In the genomic region with DNA sequence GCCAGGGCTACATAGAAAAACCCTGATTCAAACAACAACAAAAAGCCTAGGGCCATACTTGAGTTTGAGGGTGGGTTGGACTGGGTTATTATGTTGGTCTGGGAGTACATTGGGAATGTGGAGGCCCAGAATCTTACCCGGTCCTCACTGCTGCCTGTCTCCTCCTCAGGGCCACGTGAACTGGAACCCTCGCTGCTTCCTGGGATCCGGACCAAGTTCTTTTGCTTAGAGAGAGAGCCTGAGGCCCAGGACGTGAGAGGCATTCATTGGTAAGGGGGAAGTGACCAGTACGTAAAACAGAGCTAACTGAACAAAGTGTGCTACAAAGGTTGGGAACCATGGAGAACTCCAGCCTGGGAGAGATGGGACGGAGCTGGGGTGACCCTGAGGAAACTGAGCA, we compare ENCODE assay signal across 24 mouse cellular contexts. TPM values are rescaled to one million over a fixed set of nuclear protein-coding genes. Genes with fewer than 3 reads are reported as not detected.
DNase-seq lines count a peak whose midpoint lies in the region; ATAC-seq and TF ChIP-seq lines count a peak whose summit lies in the region.
"Had no signal": no experiment of that assay in that cellular context is flagged by ENCODE, and none has a peak within 500 bp of the region (broad histone marks: within the 10 kb centered on the region; RNA-seq: fewer than 3 reads in every experiment).

No protein-coding gene starts in this region.

- ATAC-seq in hindbrain, postnatal 0 days: no peak
- ATAC-seq: forebrain, embryonic 14.5 days; forebrain, embryonic 16.5 days had no signal

- 0 out of 2 replicates have a peak, but pooled peaks cover 3% of the 10 kb centered on the region for H3K4me1 ChIP-seq in hindbrain, postnatal 0 days (ENCODE audit: insufficient read depth, low read length)
- peaks cover 22% of the 10 kb centered on the region for H3K4me1 ChIP-seq in hindbrain, embryonic 10.5 days (replicated peaks)
- H3K4me1 ChIP-seq in cortical plate, adult 2 months (ENCODE audit: control insufficient read depth, insufficient read depth, low read length): no peaks in the 10 kb centered on the region

- intact Hi-C loops in left cerebral cortex, adult 2 months (cut with DNase I): no loop called here
- intact Hi-C loops in left cerebral cortex, postnatal 36 days (cut with DNase I): no loop called here

- no peak overlapping the region for H3K9ac ChIP-seq in hindbrain, postnatal 0 days (replicated peaks; ENCODE audit: low read length)
- H3K9ac ChIP-seq: embryonic facial prominence, embryonic 13.5 days; embryonic facial prominence, embryonic 15.5 days; forebrain, embryonic 12.5 days had no signal

- DNase-seq in hindbrain, postnatal 0 days (ENCODE audit: low spot score): peak; percentile 25
- DNase-seq in hindbrain, embryonic 10.5 days (ENCODE audit: low spot score): no peak
- no peak for DNase-seq in left cerebral cortex, adult 2 months (ENCODE audit: extremely low spot score in 1 of 2, low spot score in 2 of 2)
- DNase-seq in left cerebral cortex, postnatal 36 days (ENCODE audit: low spot score in 2 of 2): no peak
- DNase-seq in cerebellum, adult 18-20 months: no peak
- DNase-seq: adrenal gland, adult 2 months; adrenal gland, postnatal 10 days; adrenal gland, postnatal 25 days; cerebellum, adult 11 months; cerebellum, adult 9-10 months; cerebellum, postnatal 25 days; embryo, embryonic 11 days had no signal

- no peaks in the 10 kb centered on the region for H3K9me3 ChIP-seq in hindbrain, postnatal 0 days (ENCODE audit: low read length)
- peaks cover 21% of the 10 kb centered on the region; the same call in 1 of the 2 replicates for H3K9me3 ChIP-seq in hindbrain, embryonic 10.5 days
- H3K9me3 ChIP-seq: embryonic facial prominence, embryonic 13.5 days; embryonic facial prominence, embryonic 15.5 days had no signal

- H3K27ac ChIP-seq in hindbrain, postnatal 0 days: no peak overlapping the region
- no peak overlapping the region for H3K27ac ChIP-seq in hindbrain, embryonic 10.5 days
- peak overlapping the region; percentile 44; the same call in 1 of the 2 replicates for H3K27ac ChIP-seq in left cerebral cortex, adult 2 months
- H3K27ac ChIP-seq in cortical plate, adult 2 months (ENCODE audit: insufficient read depth, low read length): 0 out of 2 replicates have a peak overlapping the region, but pooled peaks have one; percentile 34
- H3K27ac ChIP-seq: embryonic facial prominence, embryonic 13.5 days; embryonic facial prominence, embryonic 15.5 days; forebrain, embryonic 10.5 days; forebrain, embryonic 12.5 days had no signal

- no peak overlapping the region for H3K4me2 ChIP-seq in hindbrain, postnatal 0 days (ENCODE audit: low read depth, low read length)
- H3K4me2 ChIP-seq: embryonic facial prominence, embryonic 13.5 days; embryonic facial prominence, embryonic 15.5 days; forebrain, embryonic 12.5 days had no signal

- 68% methylated on average over 7 of the region's 7 CpGs for WGBS in hindbrain, postnatal 0 days
- WGBS in hindbrain, embryonic 10.5 days: 78% methylated on average over 7 of the region's 7 CpGs

- no peak overlapping the region for H3K4me3 ChIP-seq in hindbrain, postnatal 0 days (ENCODE audit: low read length)
- H3K4me3 ChIP-seq in hindbrain, embryonic 10.5 days: no peak overlapping the region
- H3K4me3 ChIP-seq in left cerebral cortex, adult 2 months: no peak overlapping the region
- H3K4me3 ChIP-seq in cortical plate, adult 2 months (ENCODE audit: insufficient read depth, low read length): no peak overlapping the region
- H3K4me3 ChIP-seq: embryonic facial prominence, embryonic 13.5 days; embryonic facial prominence, embryonic 15.5 days; erythroblast, embryonic 14.5 days; forebrain, embryonic 10.5 days; forebrain, embryonic 12.5 days had no signal

- no peaks in the 10 kb centered on the region for H3K36me3 ChIP-seq in hindbrain, postnatal 0 days (ENCODE audit: insufficient read depth, low read length)
- H3K36me3 ChIP-seq in hindbrain, embryonic 10.5 days: 0 out of 2 replicates have a peak, but pooled peaks cover 3% of the 10 kb centered on the region
- H3K36me3 ChIP-seq: embryonic facial prominence, embryonic 13.5 days; embryonic facial prominence, embryonic 15.5 days; forebrain, embryonic 10.5 days; forebrain, embryonic 12.5 days had no signal

- TF ChIP-seq POLR2A in cortical plate, adult 2 months (IDR thresholded peaks at IDR 0.05; ENCODE audit: extremely low read depth, insufficient read depth, low read length): no peak

- no peak for TF ChIP-seq CTCF in hindbrain, postnatal 0 days (IDR thresholded peaks at IDR 0.05; ENCODE audit: low read depth)
- no peak for TF ChIP-seq CTCF in left cerebral cortex, adult 2 months (IDR thresholded peaks at IDR 0.05)
- TF ChIP-seq CTCF in cortical plate, adult 2 months (IDR thresholded peaks at IDR 0.05; ENCODE audit: extremely low read depth, insufficient read depth, low read length): no peak

- H3K27me3 ChIP-seq in hindbrain, postnatal 0 days (ENCODE audit: insufficient read depth, low read length): peaks cover 24% of the 10 kb centered on the region
- H3K27me3 ChIP-seq in hindbrain, embryonic 10.5 days (ENCODE audit: insufficient read depth, poor library complexity, severe bottlenecking): peaks cover 67% of the 10 kb centered on the region

RNA-seq across cellular contexts. Expression of a gene that starts 4.9 kb away (rescaled TPM):
- 840 and 852 TPM in 2 replicates for total RNA-seq in hindbrain, postnatal 0 days (2014; rRNA removed)
- polyA plus RNA-seq in hindbrain, postnatal 0 days (2015; fragmentation: Nextera tagmentation; extraction: Ambion mirVana): 617 and 682 TPM in 2 replicates
- polyA plus RNA-seq in hindbrain, embryonic 10.5 days (2016; fragmentation: Nextera tagmentation; extraction: Ambion mirVana): 69.7 and 184 TPM in 2 replicates
- 1,000 to 10,000 TPM; 1,205 to 1,260 TPM for total RNA-seq in left cerebral cortex, adult 2 months (2021)
- total RNA-seq in left cerebral cortex, postnatal 36 days (2021): 1,000 to 10,000 TPM; 1,238 to 1,418 TPM
- polyA plus RNA-seq in cortical plate, adult 2 months (2012; rRNA removed): 1,095 and 1,125 TPM in 2 replicates

RNA-seq across cellular contexts. Expression of a gene that starts 7.2 kb away (rescaled TPM):
- 10.7 and 14.7 TPM in 2 replicates for total RNA-seq in hindbrain, postnatal 0 days (2014; rRNA removed)
- 4.4 and 5.8 TPM in 2 replicates for polyA plus RNA-seq in hindbrain, postnatal 0 days (2015; fragmentation: Nextera tagmentation; extraction: Ambion mirVana)
- polyA plus RNA-seq in hindbrain, embryonic 10.5 days (2016; fragmentation: Nextera tagmentation; extraction: Ambion mirVana): 11.8 and 35.0 TPM in 2 replicates
- total RNA-seq in left cerebral cortex, adult 2 months (2021): 10 to 100 TPM; 11.0 to 11.9 TPM
- 10 to 100 TPM; 12.9 to 17.8 TPM for total RNA-seq in left cerebral cortex, postnatal 36 days (2021)
- polyA plus RNA-seq in cortical plate, adult 2 months (2012; rRNA removed): 7.8 and 8.3 TPM in 2 replicates
- total RNA-seq: adrenal gland, adult 2 months; adrenal gland, postnatal 10 days; adrenal gland, postnatal 25 days; MEL had no signal
- polyA plus RNA-seq: adrenal gland, adult 2 months; C2C12 had no signal

RNA-seq across cellular contexts. Expression of a gene that starts 7.9 kb away (rescaled TPM):
- total RNA-seq in hindbrain, postnatal 0 days (2014; rRNA removed): 2.3 and 2.4 TPM in 2 replicates
- polyA plus RNA-seq in hindbrain, postnatal 0 days (2015; fragmentation: Nextera tagmentation; extraction: Ambion mirVana): 0.50 and 1.0 TPM in 2 replicates
- polyA plus RNA-seq in hindbrain, embryonic 10.5 days (2016; fragmentation: Nextera tagmentation; extraction: Ambion mirVana): 1.7 and 4.2 TPM in 2 replicates
- total RNA-seq in left cerebral cortex, adult 2 months (2021): 1 to 10 TPM in 1 of 2 experiments, under 1 TPM in 1; 0.79 to 1.1 TPM
- total RNA-seq in left cerebral cortex, postnatal 36 days (2021): under 1 TPM; 0.99 to 1.00 TPM
- polyA plus RNA-seq in cortical plate, adult 2 months (2012; rRNA removed): 1.4 and 1.7 TPM in 2 replicates
- total RNA-seq: adrenal gland, adult 2 months; adrenal gland, postnatal 10 days; adrenal gland, postnatal 25 days had no signal
- polyA plus RNA-seq: adrenal gland, adult 2 months; embryonic facial prominence, embryonic 11.5 days; erythroblast, embryonic 14.5 days; forebrain, embryonic 10.5 days; forebrain, embryonic 16.5 days had no signal

RNA-seq across cellular contexts. Expression of a gene that starts 28.7 kb away (rescaled TPM):
- total RNA-seq in hindbrain, postnatal 0 days (2014; rRNA removed): 1.9 and 3.7 TPM in 2 replicates
- polyA plus RNA-seq in hindbrain, postnatal 0 days (2015; fragmentation: Nextera tagmentation; extraction: Ambion mirVana): 2.1 TPM in 2 replicates
- polyA plus RNA-seq in hindbrain, embryonic 10.5 days (2016; fragmentation: Nextera tagmentation; extraction: Ambion mirVana): 1.5 and 1.7 TPM in 2 replicates
- 1 to 10 TPM; 3.9 to 5.1 TPM for total RNA-seq in left cerebral cortex, adult 2 months (2021)
- 1 to 10 TPM; 2.9 to 3.6 TPM for total RNA-seq in left cerebral cortex, postnatal 36 days (2021)
- 4.4 and 5.7 TPM in 2 replicates for polyA plus RNA-seq in cortical plate, adult 2 months (2012; rRNA removed)

RNA-seq across cellular contexts. Expression of a gene that starts 30.6 kb away (rescaled TPM):
- not detected in 2 replicates for total RNA-seq in hindbrain, postnatal 0 days (2014; rRNA removed)
- 0.84 and 1.0 TPM in 2 replicates for polyA plus RNA-seq in hindbrain, postnatal 0 days (2015; fragmentation: Nextera tagmentation; extraction: Ambion mirVana)
- polyA plus RNA-seq in hindbrain, embryonic 10.5 days (2016; fragmentation: Nextera tagmentation; extraction: Ambion mirVana): 0.55 and 0.57 TPM in 2 replicates
- 1 to 10 TPM in 1 of 2 experiments, not detected in 1; 3.1 TPM for total RNA-seq in left cerebral cortex, adult 2 months (2021)
- 1 to 10 TPM; 1.2 to 2.1 TPM for total RNA-seq in left cerebral cortex, postnatal 36 days (2021)
- 1.1 and 1.7 TPM in 2 replicates for polyA plus RNA-seq in cortical plate, adult 2 months (2012; rRNA removed)
- total RNA-seq: ES-E14 had no signal
- polyA plus RNA-seq: C2C12; erythroblast, embryonic 14.5 days; forebrain, embryonic 12.5 days; forebrain, embryonic 16.5 days had no signal

Comparison
In these comparisons a context has a peak if more than half of its experiments do, and no peak if none do; other contexts are left out.
1. H3K27ac ChIP-seq: peak in left cerebral cortex, adult 2 months (single experiment) and cortical plate, adult 2 months (single experiment); none in hindbrain, postnatal 0 days (single experiment) and hindbrain, embryonic 10.5 days (single experiment).